Mouse (Mus musculus): ENCODE results near the gene Elmo1.

DNA sequence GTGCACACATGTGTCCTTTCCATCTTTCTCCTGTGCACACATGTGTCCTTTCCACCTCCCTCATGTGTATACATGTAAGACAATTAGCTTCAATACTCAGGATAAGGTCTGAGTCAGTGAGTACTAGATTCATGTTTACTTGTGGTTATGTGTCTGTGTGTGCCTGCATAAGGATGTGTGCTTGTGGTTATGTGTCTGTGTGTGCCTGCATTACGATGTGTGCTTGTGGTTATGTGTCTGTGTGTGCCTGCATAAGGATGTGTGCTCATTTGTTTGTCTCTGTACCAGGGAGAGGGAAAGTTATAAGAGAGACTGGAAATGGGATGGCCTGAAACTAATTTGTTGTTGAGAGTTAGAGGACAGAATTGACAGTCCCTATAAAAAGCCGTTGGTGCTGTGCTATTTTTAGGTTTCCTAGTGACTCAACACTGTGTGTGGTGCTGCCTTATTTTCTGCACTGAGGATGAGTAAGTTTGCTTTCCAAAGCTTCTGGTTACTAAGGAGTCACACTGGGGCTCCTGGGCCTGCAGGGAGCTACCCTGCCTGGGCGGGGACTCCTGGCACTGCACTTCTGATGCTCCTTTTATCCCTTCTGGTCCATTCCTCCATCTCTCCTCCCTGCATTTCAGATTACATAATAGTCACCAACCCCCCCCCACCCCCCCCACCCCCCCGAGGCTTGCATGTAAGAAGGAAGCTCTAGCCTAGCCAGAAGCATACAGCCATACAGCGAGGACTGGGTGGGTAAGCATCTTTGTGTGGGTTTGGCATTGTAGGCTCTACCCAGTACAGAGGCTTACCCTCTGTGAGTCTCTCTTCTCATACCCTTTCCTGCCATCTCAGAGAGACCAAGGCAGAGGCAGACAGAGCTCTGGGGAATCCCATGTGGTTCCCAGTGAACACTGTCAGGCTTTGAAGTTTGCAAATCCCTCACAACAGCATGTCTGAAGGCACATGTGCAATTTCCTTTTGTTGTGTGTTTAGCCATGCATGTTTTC, 216.1 kb downstream of the Elmo1 start:
- TF ChIP-seq GATA1 (IDR thresholded peaks at IDR 0.05; ENCODE audit: borderline replicate concordance, low read length): no peak
- no peak for TF ChIP-seq FLI1 (IDR thresholded peaks at IDR 0.05; ENCODE audit: low read length)

Measured in megakaryocyte, embryonic 14.5 days (primary cell).